Mouse (Mus musculus) T-helper 1 cell (primary cell): ENCODE results near the gene Wars.

Experiments used
- in situ Hi-C: fragments of 300-600 bp; cut with MboI, MseI; formaldehyde crosslinking; loops from one replicate; pipeline ENCODE4 v1.15.1; 2025; ENCODE audit warnings: high pct_unique_total_duplicates

The Wars gene

GRCm38 (mm10) chr12:108827641-108828040 lies 66.3 kb downstream of the Wars start:
- in situ Hi-C loops: no loop called here

- in situ Hi-C loops: no loop called here
These were observed 66.9 kb downstream of the Wars start for GRCm38 (mm10) chr12:108826958-108827535.

GRCm38 (mm10) chr12:108826282-108826957 lies 67.6 kb downstream of the Wars start:
- in situ Hi-C loops: no loop called here

- in situ Hi-C loops: no loop called here
These were observed 68.3 kb downstream of the Wars start for GRCm38 (mm10) chr12:108825561-108826224.

- in situ Hi-C loops: no loop called here
These were observed 69.6 kb downstream of the Wars start for GRCm38 (mm10) chr12:108824225-108824874.

- in situ Hi-C loops: no loop called here
These were observed 70.9 kb downstream of the Wars start for GRCm38 (mm10) chr12:108823036-108823435.

- in situ Hi-C loops: no loop called here
These were observed 73.5 kb downstream of the Wars start for GRCm38 (mm10) chr12:108820461-108820860.

- in situ Hi-C loops: no loop called here
These were observed 77.4 kb downstream of the Wars start for GRCm38 (mm10) chr12:108816569-108816968.

- in situ Hi-C loops: no loop called here
These were observed 79.5 kb downstream of the Wars start for GRCm38 (mm10) chr12:108814470-108814869.

- in situ Hi-C loops: no loop called here
These were observed 81.5 kb downstream of the Wars start for GRCm38 (mm10) chr12:108812463-108812862.

- in situ Hi-C loops: no loop called here
These were observed 82.8 kb downstream of the Wars start for GRCm38 (mm10) chr12:108811133-108811532.

GRCm38 (mm10) chr12:108810309-108810708 lies 83.7 kb downstream of the Wars start:
- in situ Hi-C loops: no loop called here
